Mouse (Mus musculus): Measurements from ENCODE around the gene Rpl11.
"Not testable (repeated sequence)": the region's sequence is repeated elsewhere in the genome, so short reads cannot be mapped to it uniquely, and the experiment has no call there.

The Rpl11 gene

DNA sequence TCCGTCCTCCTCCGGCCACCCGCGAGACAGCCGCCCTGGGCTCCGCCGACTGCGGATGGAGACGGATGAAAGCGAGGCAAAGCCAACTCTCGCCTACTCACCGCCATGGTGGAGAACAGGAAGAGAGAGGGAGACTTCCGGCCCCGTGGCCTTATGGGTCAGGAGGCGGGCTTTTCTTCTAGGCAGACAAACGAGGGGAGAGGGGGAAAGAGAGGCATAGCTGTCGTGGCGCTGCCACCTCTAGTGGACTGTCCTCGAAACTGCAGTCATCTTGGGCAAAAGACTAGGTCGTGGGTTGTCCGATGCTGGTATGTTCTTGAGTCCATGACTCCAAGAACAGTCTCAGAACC is at the start of gene Rpl11:
Gene Rpl11 (minus strand): TSS at position 182 of the 350 bp plus-strand sequence.
- in situ Hi-C loops (cut with MboI; ENCODE audit: low pct_unique_long_range_greater_than_20kb in 1 of 2, low sequenced_read_pairs in 2 of 2, unreplicated experiment in 1 of 2) = loop anchor here in 1 of 2 experiments (25.0 kb wide), 1 partner anchor 109 kb away; the partner anchor contains the start of gene E2f2

DNA sequence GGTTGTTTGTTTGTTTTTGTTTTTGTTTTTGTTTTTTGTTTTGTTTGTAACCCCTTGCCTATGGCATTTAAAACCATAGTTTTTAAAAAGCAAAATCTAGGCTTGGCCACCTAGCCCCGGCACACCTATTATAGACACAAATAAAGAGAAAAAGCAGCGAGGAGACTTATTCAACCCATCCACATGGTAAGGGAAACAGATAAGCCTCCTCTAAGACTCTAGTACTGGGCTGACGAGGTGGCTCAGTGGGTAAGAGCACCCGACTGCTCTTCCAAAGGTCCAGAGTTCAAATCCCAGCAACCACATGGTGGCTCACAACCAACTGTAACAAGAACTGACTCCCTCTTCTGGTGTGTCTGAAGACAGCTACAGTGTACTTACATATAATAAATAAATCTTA is 48.5 kb upstream of the Rpl11 start:
- in situ Hi-C loops (cut with MboI; ENCODE audit: low pct_unique_long_range_greater_than_20kb in 1 of 2, low sequenced_read_pairs in 2 of 2, unreplicated experiment in 1 of 2) = not testable (repeated sequence)

DNA sequence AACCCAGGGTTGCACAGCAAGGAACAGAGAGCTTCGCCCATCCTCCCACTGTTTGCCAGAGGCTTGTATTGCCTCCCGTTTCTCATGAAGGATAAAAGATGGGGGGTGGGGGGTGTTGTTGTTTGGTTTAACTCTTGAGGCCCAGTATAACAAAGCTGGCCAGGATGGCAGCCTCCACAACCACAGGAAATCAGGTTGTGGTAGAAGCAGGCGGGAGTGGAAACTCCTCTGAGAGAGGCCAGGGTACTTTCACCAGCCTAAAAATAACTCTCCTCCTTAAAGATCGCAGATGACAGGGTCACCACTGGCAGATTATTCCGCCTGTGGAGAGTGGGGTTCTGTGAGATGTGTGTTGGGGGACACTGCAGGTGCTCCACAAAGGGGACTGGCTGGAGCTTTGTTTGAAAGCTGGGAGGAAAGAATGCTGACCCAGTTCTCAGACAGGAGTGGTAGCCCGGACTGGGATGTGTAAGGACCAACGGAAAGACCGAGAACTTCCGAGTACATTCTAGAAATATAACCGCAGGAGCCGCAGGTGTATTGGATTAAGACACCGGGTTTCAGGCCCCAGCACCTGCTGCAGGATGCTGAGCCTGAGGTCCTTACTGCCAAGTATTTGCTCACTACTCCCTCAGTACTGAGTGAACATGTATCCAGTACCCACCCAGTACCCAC is 47.3 kb upstream of the Rpl11 start:
- in situ Hi-C loops (cut with MboI; ENCODE audit: low pct_unique_long_range_greater_than_20kb in 1 of 2, low sequenced_read_pairs in 2 of 2, unreplicated experiment in 1 of 2) = no loop called here

DNA sequence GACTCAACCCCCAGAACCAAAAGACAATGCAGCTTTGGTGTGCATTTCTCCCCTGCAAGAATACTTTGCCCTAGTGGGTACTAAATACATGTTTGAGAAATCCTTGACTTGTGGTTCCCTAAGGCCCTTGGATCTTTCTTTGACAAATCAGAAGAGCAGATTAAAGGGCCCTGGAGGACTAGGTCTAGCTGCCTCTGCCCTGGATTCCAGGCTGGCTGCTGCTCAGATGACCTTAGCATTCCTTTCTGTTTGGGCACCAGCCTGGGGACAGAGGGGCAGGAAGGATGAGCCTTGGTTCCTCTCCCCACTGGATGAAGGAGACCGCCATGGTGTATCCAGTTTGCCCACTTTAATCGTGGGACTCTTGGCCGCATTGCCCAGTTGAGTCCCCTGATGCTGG is 45.2 kb upstream of the Rpl11 start:
- in situ Hi-C loops (cut with MboI; ENCODE audit: low pct_unique_long_range_greater_than_20kb in 1 of 2, low sequenced_read_pairs in 2 of 2, unreplicated experiment in 1 of 2) = no loop called here

DNA sequence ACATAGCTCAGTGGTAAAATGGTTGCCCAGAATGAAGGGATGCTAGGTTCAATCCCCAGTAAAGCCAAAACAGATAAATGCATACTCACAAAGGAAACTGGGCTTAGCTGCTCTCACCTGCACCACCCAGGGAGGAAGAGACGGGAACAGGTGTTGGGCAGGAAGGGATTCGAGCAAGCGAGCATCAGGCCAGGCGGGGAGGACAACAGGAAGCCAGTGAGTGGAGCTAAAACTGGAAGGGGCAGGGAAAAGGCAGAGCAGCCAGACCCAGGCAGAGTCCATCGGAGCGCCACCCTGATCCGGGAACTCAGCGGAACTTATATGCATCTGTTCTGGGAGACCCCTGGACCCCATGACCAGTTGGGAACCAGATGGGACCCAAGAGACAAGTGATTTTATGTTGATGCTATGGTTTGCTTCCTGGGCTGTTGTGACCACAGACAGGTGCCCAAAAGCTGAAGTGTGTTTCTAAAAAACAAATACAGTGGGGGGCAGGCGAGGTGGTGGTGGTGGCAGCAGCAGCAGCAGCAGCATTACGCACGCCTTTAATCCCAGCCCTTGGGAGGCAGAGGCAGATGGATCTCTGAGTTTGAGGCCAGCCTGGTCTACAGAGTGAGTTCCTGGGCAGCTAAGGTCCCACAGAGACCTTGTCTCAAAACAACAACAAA is 43.4 kb upstream of the Rpl11 start:
- in situ Hi-C loops (cut with MboI; ENCODE audit: low pct_unique_long_range_greater_than_20kb in 1 of 2, low sequenced_read_pairs in 2 of 2, unreplicated experiment in 1 of 2) = no loop called here

DNA sequence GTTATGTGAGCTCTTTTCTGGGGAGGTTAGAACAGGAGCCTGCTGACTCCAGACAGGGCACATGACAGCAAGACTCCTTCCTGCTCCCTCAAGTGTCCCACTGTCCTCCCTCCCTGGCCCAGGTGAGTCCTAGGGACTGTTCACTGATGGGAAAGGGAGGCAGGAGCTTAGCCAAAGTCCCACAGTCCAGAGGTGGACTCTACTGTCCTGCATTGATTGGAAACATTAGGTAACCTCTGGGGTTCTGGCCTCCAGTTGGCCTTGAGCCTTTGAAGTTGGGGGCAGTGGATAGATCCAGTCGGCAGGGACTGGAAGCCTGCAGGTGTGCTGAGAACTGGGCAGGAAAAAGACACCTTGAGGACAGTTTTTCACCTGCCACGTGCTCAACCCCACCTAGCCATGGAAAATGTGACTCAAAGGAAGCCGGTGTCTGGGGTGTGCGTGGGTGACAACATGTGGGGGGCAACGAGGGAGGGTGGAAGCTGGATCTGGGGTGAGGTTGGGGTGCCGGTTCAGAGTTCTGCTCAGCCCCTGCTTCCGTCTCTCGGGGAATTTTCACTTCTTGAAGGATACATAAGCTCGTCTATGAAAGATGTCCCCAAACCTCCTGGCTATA is 42.4 kb upstream of the Rpl11 start:
- in situ Hi-C loops (cut with MboI; ENCODE audit: low pct_unique_long_range_greater_than_20kb in 1 of 2, low sequenced_read_pairs in 2 of 2, unreplicated experiment in 1 of 2) = no loop called here

DNA sequence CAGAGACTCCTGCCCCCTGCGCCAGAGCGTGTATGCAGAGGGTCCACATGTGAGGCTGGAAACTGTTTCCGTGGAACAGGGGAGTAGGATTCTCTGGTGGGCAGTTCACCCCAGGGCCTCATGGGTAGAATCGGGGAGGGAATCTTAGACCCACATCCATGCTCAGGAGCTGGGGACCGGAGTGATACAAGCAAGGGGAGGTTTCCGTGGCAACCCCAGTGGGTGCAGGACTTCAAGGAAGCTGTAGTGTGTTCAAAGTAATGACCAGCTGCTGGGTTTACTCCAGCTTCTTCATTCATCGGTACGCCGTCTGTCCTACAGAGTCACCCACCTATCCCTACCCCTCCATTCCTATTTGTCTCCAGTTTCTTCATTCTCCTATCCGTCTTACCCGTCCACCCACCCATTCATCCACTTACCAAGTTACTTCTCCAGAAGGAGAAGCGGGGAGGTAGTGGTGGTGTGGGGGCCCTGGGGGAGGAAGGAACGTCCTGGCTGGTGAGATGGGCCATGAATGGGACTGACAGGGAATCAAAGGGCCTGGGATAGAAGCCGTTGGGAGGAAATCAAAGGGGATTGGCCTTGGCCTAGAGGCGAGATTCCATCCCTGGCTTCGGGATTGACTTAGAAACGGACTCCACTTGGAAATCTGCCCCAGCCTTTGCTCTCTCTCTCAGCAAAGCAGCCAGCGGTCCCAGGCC is 41.4 kb upstream of the Rpl11 start:
- in situ Hi-C loops (cut with MboI; ENCODE audit: low pct_unique_long_range_greater_than_20kb in 1 of 2, low sequenced_read_pairs in 2 of 2, unreplicated experiment in 1 of 2) = no loop called here

DNA sequence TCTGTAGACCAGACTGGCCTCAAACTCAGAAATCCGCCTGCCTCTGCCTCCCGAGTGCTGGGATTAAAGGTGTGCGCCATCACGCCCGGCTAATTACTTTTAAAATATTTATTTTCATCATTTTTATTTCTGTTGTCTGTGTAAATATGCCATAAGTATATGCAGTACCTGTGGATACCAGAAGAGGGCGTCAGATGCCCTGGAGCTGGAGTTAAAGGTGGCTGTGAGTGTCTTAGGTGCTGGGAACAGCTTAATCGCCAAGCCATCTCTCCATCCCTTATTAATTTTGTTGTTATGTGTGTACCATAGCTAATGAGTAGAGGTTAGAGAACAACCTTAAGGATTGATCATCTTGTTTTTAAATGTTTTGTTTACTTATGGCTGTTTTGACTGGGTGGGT is 39.3 kb upstream of the Rpl11 start:
- in situ Hi-C loops (cut with MboI; ENCODE audit: low pct_unique_long_range_greater_than_20kb in 1 of 2, low sequenced_read_pairs in 2 of 2, unreplicated experiment in 1 of 2) = no loop called here

DNA sequence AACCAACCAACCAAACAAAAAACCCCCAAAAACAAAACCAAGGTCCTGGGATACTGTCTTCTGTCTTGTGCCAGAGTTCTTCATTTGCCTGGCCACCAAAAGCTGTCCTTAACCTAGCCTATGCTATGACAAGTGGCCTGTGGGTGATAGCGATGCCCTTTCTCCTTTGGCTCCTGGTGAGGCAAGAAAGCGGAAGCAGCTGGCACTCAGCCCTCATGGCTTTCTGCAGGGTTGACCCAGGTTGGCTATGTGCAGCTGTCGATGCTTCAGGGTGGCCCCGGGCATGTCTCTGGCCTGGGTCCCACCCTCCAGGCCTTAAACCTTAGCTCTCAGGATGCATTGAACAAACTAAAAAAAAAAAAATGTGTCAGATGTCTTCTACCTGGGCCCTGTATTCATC is 38.1 kb upstream of the Rpl11 start:
- in situ Hi-C loops (cut with MboI; ENCODE audit: low pct_unique_long_range_greater_than_20kb in 1 of 2, low sequenced_read_pairs in 2 of 2, unreplicated experiment in 1 of 2) = no loop called here

DNA sequence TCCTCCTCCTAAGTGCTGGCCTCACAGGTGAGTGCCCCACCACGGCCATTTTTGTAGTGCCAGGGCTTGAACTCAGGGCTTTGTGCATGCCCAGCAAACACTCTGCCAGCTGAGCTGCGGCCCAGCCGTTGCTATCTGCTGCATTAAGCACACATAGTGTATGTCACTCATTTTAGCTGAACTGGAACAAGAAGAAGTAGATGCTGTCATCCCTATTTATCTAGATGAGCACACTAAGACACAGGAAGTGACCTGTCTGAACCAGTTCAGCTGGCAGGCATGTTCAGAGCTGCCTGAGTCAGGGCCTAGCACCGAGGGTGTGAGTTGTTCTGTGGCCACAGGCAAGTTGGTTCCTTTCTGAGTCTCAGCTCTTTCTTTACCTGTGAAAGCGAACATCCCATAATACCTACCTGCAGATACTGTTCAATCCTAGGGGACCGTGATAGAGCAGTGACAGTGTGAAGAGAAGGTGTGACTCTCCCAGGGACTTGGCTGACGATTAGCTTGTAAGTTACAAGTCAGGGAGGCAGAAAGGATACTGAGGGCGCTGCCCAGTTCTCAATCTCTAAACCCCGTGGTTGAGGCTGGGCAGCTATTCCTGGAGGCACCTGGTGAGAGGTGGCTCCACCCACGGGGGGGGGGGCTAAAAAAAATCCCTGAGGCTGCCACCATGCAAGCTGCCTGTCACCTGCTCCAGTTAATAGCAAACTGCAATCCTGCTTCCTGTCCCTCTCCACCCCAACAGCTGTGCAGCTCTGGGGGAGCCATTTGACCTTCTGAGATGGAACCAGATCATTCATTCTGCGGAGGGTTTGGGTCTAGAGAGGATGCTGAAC is 36.7 kb upstream of the Rpl11 start:
- in situ Hi-C loops (cut with MboI; ENCODE audit: low pct_unique_long_range_greater_than_20kb in 1 of 2, low sequenced_read_pairs in 2 of 2, unreplicated experiment in 1 of 2) = no loop called here

DNA sequence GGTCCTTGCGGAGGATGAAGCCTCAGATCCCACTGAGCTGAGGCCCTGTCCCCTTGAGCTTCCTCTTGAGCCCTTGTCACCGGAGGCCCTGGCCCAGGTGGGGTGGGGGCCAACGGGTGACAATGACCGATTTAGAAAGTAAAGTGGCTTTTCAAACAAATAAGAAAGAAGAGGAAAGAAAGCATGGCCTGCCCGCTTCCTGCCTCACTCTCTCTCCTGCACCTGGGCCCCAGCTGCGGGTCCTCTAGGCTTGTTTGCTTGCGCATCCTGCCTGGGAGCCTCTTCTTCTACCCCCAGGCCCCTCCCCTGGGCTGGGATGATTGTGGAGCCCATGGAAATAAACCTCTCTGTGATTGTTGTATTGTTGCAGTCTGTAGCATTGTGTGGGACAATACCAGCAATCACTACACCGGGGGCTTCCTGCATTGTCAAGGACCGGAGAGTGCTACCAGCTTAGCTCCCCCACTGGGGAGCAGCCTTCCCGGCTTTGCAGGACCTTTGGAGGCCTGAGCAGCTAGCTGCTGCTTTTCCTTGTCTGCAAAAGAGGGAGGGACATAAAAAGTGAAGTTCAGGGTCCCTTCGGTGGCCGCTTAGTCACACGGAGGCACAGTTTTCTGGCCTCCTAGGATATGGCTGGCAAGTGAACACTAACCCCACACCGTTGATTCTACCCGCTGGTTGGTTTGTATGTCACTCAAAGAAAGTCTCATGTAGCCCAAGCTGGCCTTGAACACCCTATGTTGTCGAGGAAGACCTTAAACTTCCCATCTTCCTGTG is 35.9 kb upstream of the Rpl11 start:
- in situ Hi-C loops (cut with MboI; ENCODE audit: low pct_unique_long_range_greater_than_20kb in 1 of 2, low sequenced_read_pairs in 2 of 2, unreplicated experiment in 1 of 2) = no loop called here

DNA sequence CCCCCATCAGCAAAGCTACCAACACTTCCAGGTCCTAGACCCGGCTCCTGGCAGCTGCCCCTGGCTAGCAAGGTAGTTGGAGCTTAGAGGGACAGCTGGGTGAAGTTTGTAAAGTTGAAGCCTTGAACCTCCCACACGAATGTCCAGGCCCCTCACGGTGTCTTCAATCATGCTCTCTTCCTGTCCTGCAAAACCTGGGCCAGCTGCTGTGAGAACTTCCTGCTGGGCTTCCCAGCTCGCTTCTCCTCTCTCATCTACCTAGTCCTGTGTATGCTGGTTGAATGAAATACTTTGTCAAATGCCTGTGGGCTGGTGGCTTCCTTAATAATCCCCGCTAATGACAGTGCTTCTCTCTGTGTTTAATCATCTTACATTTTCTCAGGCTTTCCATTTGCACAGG is 35.1 kb upstream of the Rpl11 start:
- in situ Hi-C loops (cut with MboI; ENCODE audit: low pct_unique_long_range_greater_than_20kb in 1 of 2, low sequenced_read_pairs in 2 of 2, unreplicated experiment in 1 of 2) = no loop called here

DNA sequence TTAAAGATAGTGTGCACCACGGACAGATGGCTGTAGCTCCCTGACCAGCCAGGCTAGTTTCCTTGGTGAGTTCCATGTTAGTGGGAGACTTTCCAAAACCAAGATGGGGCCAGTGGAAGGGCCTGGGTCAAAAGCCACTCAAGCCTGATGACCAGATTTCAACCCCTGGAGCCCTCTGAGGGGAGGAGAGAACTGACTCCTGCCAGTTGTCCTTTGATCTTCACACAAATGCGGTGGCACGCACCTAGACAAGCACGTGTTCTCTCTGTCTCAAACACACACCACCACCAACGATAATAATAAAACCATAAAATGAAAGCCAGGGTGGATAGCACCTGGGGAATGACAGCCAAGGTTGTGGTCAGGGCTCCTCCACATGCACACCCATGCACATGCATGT is 34.0 kb upstream of the Rpl11 start:
- in situ Hi-C loops (cut with MboI; ENCODE audit: low pct_unique_long_range_greater_than_20kb in 1 of 2, low sequenced_read_pairs in 2 of 2, unreplicated experiment in 1 of 2) = no loop called here

DNA sequence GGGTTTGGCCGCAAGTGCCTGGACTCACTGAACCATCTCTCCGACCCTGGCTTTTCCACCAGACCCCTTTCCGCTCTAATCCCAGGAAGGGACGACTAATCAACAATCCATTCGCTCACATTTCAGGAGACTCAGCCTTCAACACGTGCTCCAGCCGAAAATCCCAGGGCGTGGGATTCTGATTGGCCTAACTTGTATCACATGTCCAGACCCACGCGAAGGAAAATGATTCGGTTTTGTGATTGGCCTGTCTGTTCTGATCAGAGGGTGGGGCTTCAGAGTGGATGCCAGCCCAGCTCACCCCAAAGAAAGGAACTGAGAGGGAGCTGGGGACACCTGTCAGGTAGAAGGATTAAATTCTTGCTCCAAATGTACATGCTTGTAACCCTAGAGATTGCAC is 31.6 kb upstream of the Rpl11 start:
- in situ Hi-C loops (cut with MboI; ENCODE audit: low pct_unique_long_range_greater_than_20kb in 1 of 2, low sequenced_read_pairs in 2 of 2, unreplicated experiment in 1 of 2) = no loop called here

DNA sequence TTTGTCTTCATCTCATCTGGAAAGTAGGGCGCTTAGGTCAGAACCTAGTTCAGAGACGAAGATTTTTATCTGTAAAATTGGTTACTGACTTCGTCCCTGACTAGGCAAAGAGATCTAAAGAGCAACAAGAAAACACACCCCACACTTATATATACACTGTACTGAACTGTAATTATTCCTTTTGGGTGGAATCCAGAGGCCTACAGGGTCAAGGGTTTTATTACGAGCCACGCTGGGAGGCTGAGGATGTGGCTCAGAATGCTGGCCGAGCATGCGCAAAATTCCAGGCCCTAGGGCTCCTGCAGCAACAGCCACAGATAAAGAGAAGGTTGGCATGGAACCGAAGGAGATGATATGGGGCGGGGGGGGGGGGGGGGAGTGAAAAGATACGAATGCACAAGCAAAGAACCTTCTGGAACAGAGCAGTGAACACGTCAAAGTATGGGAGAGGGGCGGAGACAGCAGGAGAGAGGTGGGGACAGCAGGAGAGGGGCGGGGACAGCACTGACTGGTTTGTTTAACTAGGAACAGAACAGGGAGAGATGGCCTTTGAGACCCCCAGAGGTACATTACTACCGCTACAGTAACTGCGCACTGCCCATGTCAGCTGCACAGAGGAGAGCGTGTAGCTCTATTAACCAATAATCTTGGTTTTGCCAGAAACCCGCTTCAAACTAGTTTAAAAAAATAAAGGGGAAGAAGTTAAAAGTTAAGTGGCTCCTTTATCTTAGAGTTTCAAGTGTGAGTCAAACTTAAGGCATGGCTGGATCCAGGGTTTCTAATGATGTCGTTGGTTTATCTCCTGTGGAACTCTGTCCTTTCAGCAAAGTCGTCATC is 30.3 kb upstream of the Rpl11 start:
- in situ Hi-C loops (cut with MboI; ENCODE audit: low pct_unique_long_range_greater_than_20kb in 1 of 2, low sequenced_read_pairs in 2 of 2, unreplicated experiment in 1 of 2) = no loop called here

DNA sequence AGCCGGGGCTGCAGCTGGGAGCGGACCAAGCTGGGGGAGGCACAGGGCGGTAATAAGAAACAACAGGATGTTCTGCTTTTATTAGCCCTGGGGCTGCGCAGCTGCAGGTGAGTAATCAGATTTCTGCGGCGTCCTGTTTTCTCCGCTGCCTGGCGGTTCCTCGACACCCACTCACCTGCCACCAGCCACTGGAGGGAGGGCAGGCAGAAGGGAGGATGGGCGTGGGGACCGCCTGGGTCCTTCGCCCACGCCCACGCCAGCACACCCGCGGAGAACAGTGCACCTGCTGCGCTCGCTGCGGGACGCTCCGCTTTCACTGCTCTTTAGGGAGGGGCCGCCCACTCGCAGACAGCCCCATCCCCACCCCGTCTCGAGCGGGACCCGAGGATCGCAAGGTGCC is 28.5 kb upstream of the Rpl11 start:
- in situ Hi-C loops (cut with MboI; ENCODE audit: low pct_unique_long_range_greater_than_20kb in 1 of 2, low sequenced_read_pairs in 2 of 2, unreplicated experiment in 1 of 2) = no loop called here

DNA sequence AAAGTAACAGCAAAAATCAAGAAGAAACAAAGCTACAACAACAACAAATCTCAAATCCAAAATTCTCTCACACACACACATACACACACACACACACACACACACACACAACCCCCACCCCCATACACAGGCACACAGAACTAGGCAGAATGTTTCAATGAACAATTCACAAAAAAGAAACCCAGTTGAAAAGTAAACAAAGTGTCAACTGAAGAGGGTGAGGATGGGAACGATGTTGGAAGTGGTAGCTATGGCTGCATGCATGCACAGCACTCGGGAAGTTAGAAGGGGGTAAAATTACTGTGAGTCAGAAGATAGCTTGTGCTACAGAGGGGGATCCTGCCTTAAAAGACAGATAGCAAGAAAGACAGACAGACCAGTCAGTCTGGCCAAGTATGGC is 25.4 kb upstream of the Rpl11 start:
- in situ Hi-C loops (cut with MboI; ENCODE audit: low pct_unique_long_range_greater_than_20kb in 1 of 2, low sequenced_read_pairs in 2 of 2, unreplicated experiment in 1 of 2) = no loop called here

Data from mouse embryonic stem cell (cell line).